Mouse (Mus musculus): ENCODE results near the gene Chrna9.

GRCm38 (mm10) chr5:65898683-65899082, 36.0 kb upstream of the Chrna9 start:
- no peak for TF ChIP-seq CTCF (IDR thresholded peaks at IDR 0.05; ENCODE audit: low read depth, low read length)
- TF ChIP-seq GATA1 (IDR thresholded peaks at IDR 0.05; ENCODE audit: borderline replicate concordance, low read length) = no peak

Measured in G1E (cell line).